Mouse (Mus musculus): ENCODE results near the gene Lca5l. TPM values are rescaled to one million over a fixed set of nuclear protein-coding genes. Genes with fewer than 3 reads are reported as not detected.

Gene Lca5l
- polyA plus RNA-seq, 1 experiment, result 0.06 TPM

DNA sequence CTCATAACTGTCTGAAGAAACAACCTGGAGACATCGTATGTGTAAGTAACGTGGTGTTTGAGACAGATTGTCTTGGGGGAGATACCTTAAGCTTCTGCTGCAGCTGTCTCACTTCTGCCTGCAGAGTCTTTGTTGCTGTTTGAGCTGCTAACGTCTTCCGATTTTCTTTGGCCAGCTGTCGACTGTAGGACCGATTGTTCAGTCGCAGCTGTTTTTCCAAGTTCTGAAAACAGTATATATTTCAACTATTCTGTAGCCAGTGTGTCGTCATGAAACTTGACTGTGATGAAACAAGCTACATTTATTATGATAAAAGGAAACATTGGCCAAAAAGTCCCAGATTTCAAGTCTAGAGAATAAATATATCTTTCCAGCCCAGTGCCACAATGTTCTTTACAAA lies 18.4 kb downstream of the Lca5l start:
- no peak for TF ChIP-seq CTCF (IDR thresholded peaks at IDR 0.05; ENCODE audit: extremely low read depth, insufficient read length, insufficient replicate concordance, low read depth, low read length)
- TF ChIP-seq POLR2A (IDR thresholded peaks at IDR 0.05; ENCODE audit: low read depth, low read length), result no peak
- Histone ChIP-seq H3K4me1 (ENCODE audit: control insufficient read depth, insufficient read depth, insufficient read length, low read length) (no peaks in the 10 kb centered on the region), H3K36me3 (ENCODE audit: control insufficient read depth, insufficient read depth, low read length) (no peaks in the 10 kb centered on the region), H3K27ac (ENCODE audit: insufficient read depth, low read depth, low read length) (no peak overlapping the region), H3K27me3 (ENCODE audit: control insufficient read depth, insufficient read depth, low read length) (no peaks in the 10 kb centered on the region), H3K4me3 (ENCODE audit: low read depth, low read length) (no peak overlapping the region)
- WGBS, result 76% methylated on average over 8 of the region's 8 CpGs

DNA sequence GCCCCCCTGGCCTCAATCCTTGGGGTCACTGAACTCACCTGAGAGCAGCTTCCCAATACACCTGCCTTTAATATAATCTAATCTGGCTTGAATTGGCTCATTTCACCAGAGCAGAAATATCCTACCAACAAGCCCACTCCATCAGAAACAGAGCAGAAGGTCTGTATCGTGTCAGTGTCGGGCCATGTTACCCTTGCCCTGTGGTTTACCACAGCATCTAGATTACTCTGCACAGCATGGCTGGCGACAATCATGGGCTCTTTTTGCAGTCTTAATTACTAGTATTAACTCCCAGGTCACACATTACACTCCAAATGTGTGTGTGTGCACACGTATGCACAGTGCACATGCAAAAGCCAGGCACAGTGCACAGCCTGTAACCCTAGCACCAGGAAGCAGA lies 23.2 kb downstream of the Lca5l start:
- WGBS, result 82% methylated on average over 4 of the region's 4 CpGs
- TF ChIP-seq CTCF (IDR thresholded peaks at IDR 0.05; ENCODE audit: extremely low read depth, insufficient read length, insufficient replicate concordance, low read depth, low read length) (no peak), POLR2A (IDR thresholded peaks at IDR 0.05; ENCODE audit: low read depth, low read length) (no peak)
- Histone ChIP-seq H3K4me1 (ENCODE audit: control insufficient read depth, insufficient read depth, insufficient read length, low read length) (no peaks in the 10 kb centered on the region), H3K27ac (ENCODE audit: insufficient read depth, low read depth, low read length) (no peak overlapping the region), H3K4me3 (ENCODE audit: low read depth, low read length) (no peak overlapping the region), H3K27me3 (ENCODE audit: control insufficient read depth, insufficient read depth, low read length) (no peaks in the 10 kb centered on the region), H3K36me3 (ENCODE audit: control insufficient read depth, insufficient read depth, low read length) (no peaks in the 10 kb centered on the region)

GRCm38 (mm10) chr16:96165723-96166264 lies 26.3 kb downstream of the Lca5l start:
- no peak for TF ChIP-seq CTCF (IDR thresholded peaks at IDR 0.05; ENCODE audit: extremely low read depth, insufficient read length, insufficient replicate concordance, low read depth, low read length)
- no peak overlapping the region for H3K4me3 ChIP-seq (ENCODE audit: low read depth, low read length)
- WGBS, result 77% methylated on average over 4 of the region's 4 CpGs

GRCm38 (mm10) chr16:96161336-96161735 lies 30.7 kb downstream of the Lca5l start:
- Histone ChIP-seq H3K27me3 (ENCODE audit: control insufficient read depth, insufficient read depth, low read length) (no peaks in the 10 kb centered on the region), H3K27ac (ENCODE audit: insufficient read depth, low read depth, low read length) (no peak overlapping the region), H3K4me3 (ENCODE audit: low read depth, low read length) (no peak overlapping the region), H3K36me3 (ENCODE audit: control insufficient read depth, insufficient read depth, low read length) (no peaks in the 10 kb centered on the region), H3K4me1 (ENCODE audit: control insufficient read depth, insufficient read depth, insufficient read length, low read length) (peaks cover 4% of the 10 kb centered on the region; the same call in 1 of the 2 replicates)
- TF ChIP-seq POLR2A (IDR thresholded peaks at IDR 0.05; ENCODE audit: low read depth, low read length) (no peak), CTCF (IDR thresholded peaks at IDR 0.05; ENCODE audit: extremely low read depth, insufficient read length, insufficient replicate concordance, low read depth, low read length) (no peak)
- 91% methylated on average over 4 of the region's 4 CpGs for WGBS

More at GRCm38 (mm10) chr16:96165723-96166264, 26.3 kb downstream of the Lca5l start:
- H3K36me3 ChIP-seq (ENCODE audit: control insufficient read depth, insufficient read depth, low read length), result no peaks in the 10 kb centered on the region
- no peak overlapping the region for H3K27ac ChIP-seq (ENCODE audit: insufficient read depth, low read depth, low read length)
- H3K4me1 ChIP-seq (ENCODE audit: control insufficient read depth, insufficient read depth, insufficient read length, low read length), result no peaks in the 10 kb centered on the region
- no peaks in the 10 kb centered on the region for H3K27me3 ChIP-seq (ENCODE audit: control insufficient read depth, insufficient read depth, low read length)

GRCm38 (mm10) chr16:96160927-96161326 lies 31.1 kb downstream of the Lca5l start:
- TF ChIP-seq CTCF (IDR thresholded peaks at IDR 0.05; ENCODE audit: extremely low read depth, insufficient read length, insufficient replicate concordance, low read depth, low read length) (no peak), POLR2A (IDR thresholded peaks at IDR 0.05; ENCODE audit: low read depth, low read length) (no peak)
- 80% methylated on average over 1 of the region's 1 CpGs for WGBS
- no peaks in the 10 kb centered on the region for H3K36me3 ChIP-seq (ENCODE audit: control insufficient read depth, insufficient read depth, low read length)
- H3K4me3 ChIP-seq (ENCODE audit: low read depth, low read length), result no peak overlapping the region
- peaks cover 4% of the 10 kb centered on the region; the same call in 1 of the 2 replicates for H3K4me1 ChIP-seq (ENCODE audit: control insufficient read depth, insufficient read depth, insufficient read length, low read length)
- no peak overlapping the region for H3K27ac ChIP-seq (ENCODE audit: insufficient read depth, low read depth, low read length)
- H3K27me3 ChIP-seq (ENCODE audit: control insufficient read depth, insufficient read depth, low read length), result no peaks in the 10 kb centered on the region

DNA sequence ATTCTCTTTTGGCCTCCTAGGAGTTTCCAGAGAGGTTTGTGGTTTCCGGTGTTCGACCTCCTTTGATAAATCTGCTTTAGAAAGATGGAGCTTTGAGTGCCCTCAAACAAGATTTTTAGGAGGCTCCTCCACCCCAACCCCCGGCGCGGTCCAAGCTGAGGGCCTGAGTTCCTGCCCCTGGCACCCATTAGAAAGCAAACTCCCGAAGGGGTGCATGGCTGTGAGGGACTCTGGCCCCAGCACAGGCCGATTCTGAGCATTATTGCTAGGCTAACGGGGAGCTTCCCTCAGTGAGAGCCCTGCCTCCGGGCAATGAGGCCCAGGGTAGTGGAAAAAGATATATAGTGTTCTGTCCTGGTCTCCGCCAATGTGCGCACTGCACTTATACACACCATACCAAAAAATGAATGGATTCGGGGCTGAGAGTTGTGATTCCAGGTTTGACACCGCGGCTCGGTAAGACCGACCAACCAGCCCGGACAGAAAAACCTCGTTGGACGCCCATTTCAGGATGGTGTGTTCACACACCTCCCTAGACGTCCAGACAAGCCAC lies 32.2 kb downstream of the Lca5l start:
- Histone ChIP-seq H3K4me3 (ENCODE audit: low read depth, low read length) (peak overlapping the region; percentile 60; the same call in 1 of the 2 replicates), H3K36me3 (ENCODE audit: control insufficient read depth, insufficient read depth, low read length) (no peaks in the 10 kb centered on the region), H3K27me3 (ENCODE audit: control insufficient read depth, insufficient read depth, low read length) (no peaks in the 10 kb centered on the region), H3K4me1 (ENCODE audit: control insufficient read depth, insufficient read depth, insufficient read length, low read length) (peaks cover 4% of the 10 kb centered on the region; the same call in 1 of the 2 replicates), H3K27ac (ENCODE audit: insufficient read depth, low read depth, low read length) (no peak overlapping the region)
- TF ChIP-seq POLR2A (IDR thresholded peaks at IDR 0.05; ENCODE audit: low read depth, low read length) (no peak), CTCF (IDR thresholded peaks at IDR 0.05; ENCODE audit: extremely low read depth, insufficient read length, insufficient replicate concordance, low read depth, low read length) (no peak)
- 90% methylated on average over 20 of the region's 20 CpGs for WGBS

- Histone ChIP-seq H3K27me3 (ENCODE audit: control insufficient read depth, insufficient read depth, low read length) (no peaks in the 10 kb centered on the region), H3K36me3 (ENCODE audit: control insufficient read depth, insufficient read depth, low read length) (no peaks in the 10 kb centered on the region), H3K27ac (ENCODE audit: insufficient read depth, low read depth, low read length) (no peak overlapping the region), H3K4me1 (ENCODE audit: control insufficient read depth, insufficient read depth, insufficient read length, low read length) (peaks cover 4% of the 10 kb centered on the region; the same call in 1 of the 2 replicates), H3K4me3 (ENCODE audit: low read depth, low read length) (peak overlapping the region; percentile 60)
- WGBS, result 1% methylated on average over 64 of the region's 67 CpGs
- TF ChIP-seq CTCF (IDR thresholded peaks at IDR 0.05; ENCODE audit: extremely low read depth, insufficient read length, insufficient replicate concordance, low read depth, low read length) (0 out of 2 replicates have a peak, but pooled peaks have one; percentile 23), POLR2A (IDR thresholded peaks at IDR 0.05; ENCODE audit: low read depth, low read length) (no peak)
Measured at GRCm38 (mm10) chr16:96159091-96159731, 32.9 kb downstream of the Lca5l start.
